Mouse (Mus musculus): ENCODE data around the gene Tbc1d8. TPM values are rescaled to one million over a fixed set of nuclear protein-coding genes. Genes with fewer than 3 reads are reported as not detected.

Tbc1d8 gene
- polyA plus RNA-seq (2015; fragmentation: Nextera tagmentation; extraction: Ambion mirVana), result 9.3 and 11.4 TPM in 2 replicates

DNA sequence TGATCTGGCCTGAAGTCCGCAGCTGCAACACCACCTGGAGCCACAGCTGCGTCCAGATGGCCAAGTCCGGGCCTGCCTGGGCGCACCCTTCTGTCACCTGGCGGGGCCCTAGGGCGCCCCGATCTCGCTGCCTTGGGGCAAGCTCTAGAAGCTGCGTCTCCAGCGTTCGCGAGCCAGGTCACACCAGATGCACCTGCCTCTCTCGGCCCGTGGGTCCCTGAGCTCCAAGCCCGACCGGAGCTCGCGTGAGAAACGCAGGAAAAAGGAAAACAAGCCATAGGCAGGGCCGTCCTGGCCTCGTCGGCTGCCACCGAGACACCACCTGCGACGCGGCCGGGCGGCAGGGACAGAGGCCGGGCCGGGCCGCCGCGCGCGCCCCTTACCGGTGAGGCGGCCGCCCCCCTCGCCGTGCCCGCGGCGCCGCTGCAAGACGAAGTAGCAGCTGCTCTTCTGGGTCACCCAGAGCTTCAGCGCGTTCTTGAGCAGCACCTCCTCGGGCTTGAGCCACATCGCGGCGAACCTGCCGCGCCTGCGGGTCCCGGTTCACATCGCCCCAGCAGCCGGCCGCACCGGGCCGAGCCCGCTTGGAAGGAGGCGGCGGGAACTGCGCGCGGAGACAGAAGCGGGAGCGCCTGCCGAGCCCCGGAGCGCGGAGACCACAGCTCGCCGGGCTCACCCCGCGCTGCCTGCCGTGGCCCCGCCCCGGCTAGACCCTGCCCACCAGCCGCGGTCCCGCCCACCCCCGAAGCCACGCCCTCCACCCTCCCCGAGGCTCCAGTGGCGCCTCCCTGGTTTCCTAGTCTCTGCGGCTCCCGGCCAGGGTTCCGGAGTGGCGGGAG is at the start of gene Tbc1d8:
Gene Tbc1d8, minus strand, starts transcription at position 699 of the 839 bp plus-strand sequence.
- H3K9me3 ChIP-seq, result no peaks in the 10 kb centered on the region
- ATAC-seq (ENCODE audit: insufficient number of reproducible peaks, low FRiP score, low TSS enrichment, low read depth), result peak; percentile 94
- H3K27me3 ChIP-seq, result peaks cover 7% of the 10 kb centered on the region; the same call in 1 of the 2 replicates
- peak within 1 kb of the TSS; percentile 76 for H3K9ac ChIP-seq
- peaks cover 11% of the 10 kb centered on the region for H3K4me1 ChIP-seq
- H3K4me2 ChIP-seq, result peak within 1 kb of the TSS; percentile 85
- no peaks in the 10 kb centered on the region for H3K36me3 ChIP-seq
- peak within 1 kb of the TSS; percentile 78 for H3K4me3 ChIP-seq
- WGBS, result under 1% methylated on average over 88 of the region's 90 CpGs
- peak within 1 kb of the TSS; percentile 88 for H3K27ac ChIP-seq

DNA sequence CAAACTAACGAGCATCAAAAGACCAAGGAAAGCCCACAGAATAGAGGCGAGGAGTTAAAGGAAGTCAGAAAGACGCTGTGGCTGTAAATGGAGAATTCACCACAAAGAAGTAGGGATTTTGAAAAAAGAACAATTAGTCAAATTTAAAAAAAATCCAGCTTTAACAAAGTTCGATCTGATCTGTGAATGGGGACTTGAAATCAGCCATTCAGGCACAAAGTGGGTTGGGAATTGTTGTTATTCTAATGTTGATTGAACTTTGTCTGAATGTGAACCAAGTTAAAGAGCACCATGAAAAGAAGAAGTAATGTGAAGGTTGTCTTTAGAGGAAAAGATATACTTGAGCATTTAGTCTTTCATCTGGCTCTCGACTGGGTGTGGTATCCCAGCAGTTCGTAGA is 49.8 kb upstream of the Tbc1d8 start:
- H3K4me2 ChIP-seq, result no peak overlapping the region
- 63% methylated on average over 6 of the region's 6 CpGs for WGBS

DNA sequence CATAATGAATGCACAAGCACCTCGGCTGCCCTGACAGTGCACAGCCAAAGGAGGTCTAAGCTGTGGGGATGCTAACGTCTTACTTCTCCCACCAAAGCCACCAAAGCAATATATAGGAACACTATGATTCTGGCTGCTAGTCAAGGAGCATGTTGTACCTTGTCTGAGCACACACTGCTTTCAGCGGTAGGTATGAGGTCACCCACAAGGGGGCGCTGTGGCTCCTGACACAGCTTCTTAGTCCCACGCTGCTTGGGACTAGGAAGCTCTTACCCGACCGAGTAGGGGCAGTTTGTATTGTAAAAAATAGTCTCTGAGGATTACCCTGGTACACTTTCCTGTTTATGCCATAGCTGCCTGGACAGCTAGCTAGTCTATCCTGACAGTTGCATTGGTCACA is 48.9 kb upstream of the Tbc1d8 start:
- no peak for ATAC-seq (ENCODE audit: insufficient number of reproducible peaks, low FRiP score, low TSS enrichment, low read depth)
- Histone ChIP-seq H3K36me3 (no peaks in the 10 kb centered on the region), H3K4me3 (no peak overlapping the region), H3K4me2 (no peak overlapping the region), H3K4me1 (no peaks in the 10 kb centered on the region), H3K27me3 (no peaks in the 10 kb centered on the region), H3K9ac (no peak overlapping the region), H3K27ac (no peak overlapping the region), H3K9me3 (no peaks in the 10 kb centered on the region)
- 11% methylated on average over 7 of the region's 7 CpGs for WGBS

More for the DNA sequence above, 49.8 kb upstream of the Tbc1d8 start:
- Histone ChIP-seq H3K27ac (no peak overlapping the region), H3K27me3 (no peaks in the 10 kb centered on the region), H3K4me1 (no peaks in the 10 kb centered on the region), H3K36me3 (no peaks in the 10 kb centered on the region), H3K4me3 (no peak overlapping the region), H3K9me3 (no peaks in the 10 kb centered on the region), H3K9ac (no peak overlapping the region)
- no peak for ATAC-seq (ENCODE audit: insufficient number of reproducible peaks, low FRiP score, low TSS enrichment, low read depth)

DNA sequence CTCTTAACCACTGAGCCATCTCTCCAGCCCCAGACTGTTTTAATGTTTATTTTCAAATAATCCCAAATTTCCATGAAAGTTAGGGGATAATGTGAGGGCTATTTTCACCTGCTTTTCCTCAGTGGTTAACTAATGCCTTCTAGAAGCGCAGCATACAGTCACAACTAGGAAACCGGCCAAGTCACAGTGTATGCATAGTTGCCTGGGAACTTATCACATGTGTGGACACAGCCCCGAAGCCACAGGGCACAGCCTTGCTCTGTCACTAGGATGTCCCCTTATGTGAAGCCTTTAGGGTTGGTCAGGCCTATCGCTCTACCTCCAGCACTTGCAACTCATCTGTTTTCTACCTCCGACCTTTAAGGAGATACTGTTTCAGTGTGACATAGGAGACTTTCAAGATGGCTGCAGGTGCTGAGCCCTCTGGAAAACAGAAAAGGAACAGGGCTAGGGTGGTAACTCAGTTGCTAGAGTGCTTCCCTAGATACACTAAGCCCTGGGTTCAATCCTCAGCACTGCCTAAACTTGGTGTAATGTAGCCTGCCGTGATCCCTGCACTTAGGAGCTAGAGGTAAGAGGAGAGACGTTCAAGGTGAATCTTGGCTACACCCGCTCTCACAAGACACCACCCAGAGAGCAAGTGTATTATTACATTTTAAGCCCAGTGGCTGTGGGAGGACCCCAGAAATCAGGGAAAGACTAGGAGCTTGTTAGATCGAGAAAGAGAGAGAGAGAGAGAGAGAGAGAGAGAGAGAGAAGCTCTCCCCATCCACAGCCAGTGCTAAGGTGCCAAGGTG is 48.0 kb upstream of the Tbc1d8 start:
- WGBS, result 75% methylated on average over 9 of the region's 9 CpGs
- no peaks in the 10 kb centered on the region for H3K9me3 ChIP-seq
- H3K36me3 ChIP-seq, result no peaks in the 10 kb centered on the region
- no peak for ATAC-seq (ENCODE audit: insufficient number of reproducible peaks, low FRiP score, low TSS enrichment, low read depth)
- no peak overlapping the region for H3K9ac ChIP-seq
- no peak overlapping the region for H3K4me3 ChIP-seq
- H3K27me3 ChIP-seq, result no peaks in the 10 kb centered on the region
- H3K4me1 ChIP-seq, result no peaks in the 10 kb centered on the region
- no peak overlapping the region for H3K4me2 ChIP-seq
- H3K27ac ChIP-seq, result no peak overlapping the region

DNA sequence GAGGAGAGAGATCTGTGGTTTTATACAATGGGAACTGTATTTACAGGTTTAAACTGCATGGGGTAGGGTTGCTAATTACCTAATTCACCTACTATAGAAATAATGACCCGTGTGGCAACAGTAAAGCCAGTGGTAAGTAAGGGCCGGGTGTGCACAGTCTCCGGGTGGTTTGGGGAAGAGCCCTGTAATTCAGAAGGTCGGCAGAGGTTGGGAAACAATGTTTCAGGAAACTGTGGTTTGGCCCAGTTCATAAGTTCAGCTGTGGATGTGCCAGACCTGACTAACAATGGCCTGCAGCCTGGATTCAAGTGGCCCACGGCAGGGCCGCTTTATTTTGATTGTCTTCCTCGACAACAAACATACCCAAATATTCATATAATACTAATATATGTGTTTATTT is 47.2 kb upstream of the Tbc1d8 start:
- ATAC-seq (ENCODE audit: insufficient number of reproducible peaks, low FRiP score, low TSS enrichment, low read depth), result no peak
- H3K9me3 ChIP-seq, result no peaks in the 10 kb centered on the region

DNA sequence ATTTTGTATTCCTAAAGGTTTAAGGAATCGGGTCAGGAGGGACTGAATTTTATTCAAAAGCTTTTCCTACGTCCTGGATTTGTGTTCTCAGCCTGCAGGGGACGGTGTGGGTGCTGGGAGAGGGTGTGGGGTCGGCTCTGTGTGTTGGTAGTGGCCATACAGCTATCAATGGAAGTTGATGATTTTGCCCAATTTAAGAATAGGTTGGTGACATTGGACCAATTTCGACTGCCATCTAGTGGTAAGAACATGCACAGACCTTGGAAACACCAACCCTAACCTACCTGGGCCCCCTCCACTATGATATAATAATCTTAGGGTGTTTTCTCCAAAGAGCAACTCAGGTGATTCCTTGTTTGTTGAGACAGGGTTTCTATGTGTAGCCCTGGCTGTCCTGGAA is 44.0 kb upstream of the Tbc1d8 start:
- Histone ChIP-seq H3K9me3 (no peaks in the 10 kb centered on the region), H3K4me1 (no peaks in the 10 kb centered on the region), H3K4me3 (no peak overlapping the region), H3K27me3 (no peaks in the 10 kb centered on the region), H3K9ac (no peak overlapping the region), H3K4me2 (no peak overlapping the region), H3K36me3 (no peaks in the 10 kb centered on the region), H3K27ac (no peak overlapping the region)
- ATAC-seq (ENCODE audit: insufficient number of reproducible peaks, low FRiP score, low TSS enrichment, low read depth), result no peak
- 26% methylated on average over 5 of the region's 5 CpGs for WGBS

More for the DNA sequence above, 47.2 kb upstream of the Tbc1d8 start:
- H3K9ac ChIP-seq, result no peak overlapping the region
- WGBS, result 56% methylated on average over 7 of the region's 7 CpGs
- no peak overlapping the region for H3K4me2 ChIP-seq
- no peak overlapping the region for H3K4me3 ChIP-seq
- H3K4me1 ChIP-seq, result no peaks in the 10 kb centered on the region
- no peak overlapping the region for H3K27ac ChIP-seq
- no peaks in the 10 kb centered on the region for H3K36me3 ChIP-seq
- no peaks in the 10 kb centered on the region for H3K27me3 ChIP-seq

DNA sequence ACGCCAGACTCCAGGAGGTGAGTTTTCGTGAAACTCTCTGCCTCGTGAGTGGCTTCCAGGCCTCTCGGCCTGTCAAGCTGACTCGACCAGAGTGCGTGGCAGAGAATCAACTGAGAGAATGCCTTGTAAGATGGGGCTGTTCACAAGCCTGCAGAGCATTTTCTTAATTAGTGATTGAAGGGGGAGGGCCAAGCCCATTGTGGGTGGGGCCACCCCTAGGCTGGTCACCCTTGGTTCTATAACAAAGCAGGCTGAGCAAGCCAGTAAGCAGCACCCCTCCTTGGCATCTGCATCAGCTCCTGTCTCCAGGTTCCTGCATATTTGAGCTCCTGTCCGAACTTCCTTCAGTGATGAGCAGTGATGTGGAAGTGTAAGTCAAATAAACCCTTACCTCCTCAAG is 42.8 kb upstream of the Tbc1d8 start:
- Histone ChIP-seq H3K27ac (no peak overlapping the region), H3K36me3 (no peaks in the 10 kb centered on the region), H3K4me3 (no peak overlapping the region), H3K27me3 (no peaks in the 10 kb centered on the region), H3K9ac (no peak overlapping the region), H3K4me2 (no peak overlapping the region), H3K4me1 (no peaks in the 10 kb centered on the region), H3K9me3 (no peaks in the 10 kb centered on the region)
- no peak for ATAC-seq (ENCODE audit: insufficient number of reproducible peaks, low FRiP score, low TSS enrichment, low read depth)
- 85% methylated on average over 7 of the region's 7 CpGs for WGBS

DNA sequence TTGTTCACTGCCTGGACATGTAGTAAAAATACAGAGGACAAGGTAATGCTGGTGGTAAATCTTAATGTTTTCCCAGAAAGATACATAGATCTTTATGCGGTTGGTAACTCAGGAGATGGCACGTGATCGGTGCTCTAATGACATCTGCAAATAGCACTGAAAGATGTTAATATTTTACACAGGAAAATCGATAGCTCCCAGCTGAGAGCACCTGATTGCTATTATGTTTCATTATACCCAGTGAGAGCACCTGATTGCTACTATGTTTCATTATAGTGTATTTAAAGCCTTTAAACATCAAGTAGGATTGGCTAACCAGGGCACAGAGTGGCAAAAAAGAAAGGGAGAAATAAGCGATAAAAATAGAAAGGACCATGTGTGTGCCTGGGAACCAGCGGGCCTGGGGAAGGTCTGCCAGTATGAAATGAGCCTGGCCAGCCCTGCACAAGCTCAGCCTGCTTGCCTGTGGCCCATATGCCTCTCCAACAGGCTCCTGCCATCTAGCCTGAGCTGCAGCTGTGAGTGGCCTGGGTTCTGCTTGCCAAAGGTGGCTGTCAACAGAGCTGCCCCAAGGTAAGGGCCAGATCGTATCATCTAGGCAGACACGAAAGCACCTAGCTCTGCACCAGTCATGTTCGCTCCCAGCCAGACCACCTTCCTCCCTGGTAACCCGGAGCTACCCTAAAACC is 36.9 kb upstream of the Tbc1d8 start:
- 58% methylated on average over 10 of the region's 10 CpGs for WGBS
- H3K27me3 ChIP-seq, result no peaks in the 10 kb centered on the region
- no peaks in the 10 kb centered on the region for H3K9me3 ChIP-seq
- ATAC-seq (ENCODE audit: insufficient number of reproducible peaks, low FRiP score, low TSS enrichment, low read depth), result no peak
- H3K9ac ChIP-seq, result no peak overlapping the region
- 0 out of 2 replicates have a peak, but pooled peaks cover 3% of the 10 kb centered on the region for H3K4me1 ChIP-seq
- no peak overlapping the region for H3K4me2 ChIP-seq
- H3K36me3 ChIP-seq, result no peaks in the 10 kb centered on the region
- H3K4me3 ChIP-seq, result no peak overlapping the region
- H3K27ac ChIP-seq, result no peak overlapping the region

DNA sequence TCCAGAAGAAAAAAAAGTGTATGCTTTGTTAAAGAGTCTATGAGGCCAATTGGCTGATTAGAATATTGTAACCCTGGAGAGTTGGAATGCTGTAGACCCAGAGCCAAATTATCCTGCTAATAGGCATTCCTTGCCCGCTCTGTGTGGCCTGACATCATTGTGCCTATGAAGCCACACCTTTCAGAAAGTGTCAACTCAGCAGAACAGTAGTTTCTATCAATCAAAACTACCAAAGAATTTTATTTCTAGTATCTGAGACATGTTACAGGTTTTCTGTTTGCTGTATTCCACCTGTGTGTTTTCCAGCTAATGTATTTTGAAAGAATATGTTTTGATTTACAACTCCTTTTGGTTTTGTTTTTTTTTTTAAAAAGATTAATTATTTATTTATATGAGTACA is 33.6 kb upstream of the Tbc1d8 start:
- no peaks in the 10 kb centered on the region for H3K36me3 ChIP-seq
- no peak for ATAC-seq (ENCODE audit: insufficient number of reproducible peaks, low FRiP score, low TSS enrichment, low read depth)
- no peak overlapping the region for H3K4me3 ChIP-seq
- H3K9ac ChIP-seq, result no peak overlapping the region
- H3K27me3 ChIP-seq, result no peaks in the 10 kb centered on the region; the same call in 1 of the 2 replicates
- H3K9me3 ChIP-seq, result no peaks in the 10 kb centered on the region
- H3K27ac ChIP-seq, result no peak overlapping the region
- 0 out of 2 replicates have a peak, but pooled peaks cover 3% of the 10 kb centered on the region for H3K4me1 ChIP-seq
- 81% methylated on average over 1 of the region's 1 CpGs for WGBS
- H3K4me2 ChIP-seq, result no peak overlapping the region

DNA sequence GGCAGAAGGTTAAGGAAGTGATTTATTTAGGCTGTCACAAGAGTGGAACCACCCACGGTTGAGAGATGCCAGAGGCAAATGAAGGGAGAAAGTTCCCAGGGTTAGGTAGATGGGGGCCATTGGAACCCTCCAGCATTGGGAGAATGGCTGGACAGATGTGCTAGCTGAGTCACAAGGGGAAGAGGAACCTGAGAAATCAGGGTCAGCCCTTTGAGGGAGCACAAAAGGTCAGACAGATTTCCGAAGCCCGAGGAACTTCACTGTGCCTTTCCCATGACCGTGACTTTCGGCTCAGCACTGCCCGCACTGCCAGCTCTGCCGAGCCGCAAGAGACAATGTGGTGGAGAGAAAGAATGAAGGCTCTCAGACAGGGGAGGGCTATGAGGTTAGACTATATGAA is 33.2 kb upstream of the Tbc1d8 start:
- Histone ChIP-seq H3K4me2 (no peak overlapping the region), H3K9ac (no peak overlapping the region), H3K4me1 (0 out of 2 replicates have a peak, but pooled peaks cover 3% of the 10 kb centered on the region), H3K27ac (no peak overlapping the region), H3K27me3 (no peaks in the 10 kb centered on the region; the same call in 1 of the 2 replicates), H3K36me3 (no peaks in the 10 kb centered on the region), H3K9me3 (no peaks in the 10 kb centered on the region), H3K4me3 (no peak overlapping the region)
- no peak for ATAC-seq (ENCODE audit: insufficient number of reproducible peaks, low FRiP score, low TSS enrichment, low read depth)
- 64% methylated on average over 8 of the region's 8 CpGs for WGBS

DNA sequence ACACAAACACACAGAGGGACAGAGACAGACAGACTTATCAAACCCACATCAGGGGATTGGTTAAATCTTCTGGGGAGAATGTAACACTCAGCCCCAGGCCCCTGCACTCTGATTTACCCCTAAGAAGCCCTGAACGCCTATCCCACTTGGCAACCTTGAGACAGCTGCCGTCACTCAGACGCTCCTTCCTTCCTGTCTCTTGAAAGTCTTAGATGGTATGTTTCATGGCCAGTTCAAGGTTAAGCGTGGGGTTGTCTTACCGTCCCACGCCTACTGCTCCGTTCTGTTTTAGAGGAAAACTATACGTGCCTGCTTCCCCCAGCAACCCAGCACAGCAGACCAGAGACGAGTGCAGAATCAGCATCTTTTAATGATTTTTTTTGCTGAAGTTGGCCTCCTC is 27.0 kb upstream of the Tbc1d8 start:
- H3K36me3 ChIP-seq, result no peaks in the 10 kb centered on the region
- WGBS, result 62% methylated on average over 9 of the region's 9 CpGs
- ATAC-seq (ENCODE audit: insufficient number of reproducible peaks, low FRiP score, low TSS enrichment, low read depth), result no peak

More for the DNA sequence above, 27.0 kb upstream of the Tbc1d8 start:
- no peaks in the 10 kb centered on the region; the same call in 1 of the 2 replicates for H3K27me3 ChIP-seq
- H3K4me2 ChIP-seq, result no peak overlapping the region
- no peaks in the 10 kb centered on the region for H3K4me1 ChIP-seq
- no peak overlapping the region for H3K27ac ChIP-seq
- no peak overlapping the region for H3K9ac ChIP-seq
- no peak overlapping the region for H3K4me3 ChIP-seq
- no peaks in the 10 kb centered on the region for H3K9me3 ChIP-seq

All from limb, embryonic 15.5 days (tissue).